Mouse (Mus musculus): Measurements from ENCODE around the gene Zcchc17.

Gene Zcchc17

GRCm38 (mm10) chr4:130282856-130283255 is 76.9 kb downstream of the Zcchc17 start:
- 80% methylated on average over 5 of the region's 5 CpGs for WGBS

- WGBS, result 85% methylated on average over 2 of the region's 2 CpGs
These were observed 80.6 kb downstream of the Zcchc17 start, which contains the start of gene Serinc2 for GRCm38 (mm10) chr4:130279105-130279504. Serinc2 (minus strand) TSS chr4:130279205.

- 66% methylated on average over 7 of the region's 7 CpGs for WGBS
These were observed 83.1 kb downstream of the Zcchc17 start for GRCm38 (mm10) chr4:130276573-130277176.

- WGBS, result 47% methylated on average over 5 of the region's 5 CpGs
These were observed 84.0 kb downstream of the Zcchc17 start for GRCm38 (mm10) chr4:130275823-130276105.

- 3% methylated on average over 62 of the region's 62 CpGs for WGBS
These were observed 84.5 kb downstream of the Zcchc17 start for GRCm38 (mm10) chr4:130275016-130275822.

GRCm38 (mm10) chr4:130274346-130275015 is 85.3 kb downstream of the Zcchc17 start:
- 4% methylated on average over 29 of the region's 29 CpGs for WGBS

- whole genome bisulfite sequencing, result 14% methylated on average over 12 of the region's 12 CpGs
These were observed 85.9 kb downstream of the Zcchc17 start for GRCm38 (mm10) chr4:130273698-130274345.

- WGBS, result 55% methylated on average over 6 of the region's 6 CpGs
These were observed 89.0 kb downstream of the Zcchc17 start for GRCm38 (mm10) chr4:130270611-130271347.

GRCm38 (mm10) chr4:130270089-130270488 is 89.7 kb downstream of the Zcchc17 start:
- WGBS, result 49% methylated on average over 8 of the region's 8 CpGs

GRCm38 (mm10) chr4:130268736-130269135 is 91.0 kb downstream of the Zcchc17 start:
- whole genome bisulfite sequencing, result 90% methylated on average over 10 of the region's 10 CpGs

GRCm38 (mm10) chr4:130267069-130267468 is 92.7 kb downstream of the Zcchc17 start:
- 94% methylated on average over 7 of the region's 7 CpGs for WGBS

- WGBS, result 69% methylated on average over 9 of the region's 9 CpGs
These were observed 93.1 kb downstream of the Zcchc17 start for GRCm38 (mm10) chr4:130266601-130267000.

All from cerebral cortex, adult 2 months (tissue).